18 mouse cellular contexts compared by ENCODE assay signal in the genomic region with DNA sequence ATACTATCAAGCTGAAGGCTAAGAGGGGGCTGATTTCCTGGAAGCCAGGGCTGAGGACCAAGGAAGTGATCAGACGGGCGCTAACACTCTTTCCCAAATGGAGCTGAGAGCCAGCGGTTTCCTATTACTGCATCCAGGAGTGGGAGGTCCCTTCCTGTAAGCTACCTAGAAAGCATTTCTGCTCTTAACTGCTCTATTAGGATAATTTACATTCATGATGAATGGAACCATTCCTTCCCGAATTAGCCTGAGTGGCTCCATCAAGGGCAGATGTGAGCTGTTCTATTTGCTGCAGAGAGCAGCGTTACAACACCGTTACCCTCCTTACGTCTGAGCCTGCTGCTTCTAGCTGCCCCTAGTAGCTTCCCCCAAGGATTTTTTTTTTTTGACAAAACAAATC. TPM values are rescaled to one million over a fixed set of nuclear protein-coding genes. Genes with fewer than 3 reads are reported as not detected.
"Had no signal": no experiment of that assay in that cellular context is flagged by ENCODE, and none has a peak within 500 bp of the region (broad histone marks: within the 10 kb centered on the region; RNA-seq: fewer than 3 reads in every experiment).

No protein-coding gene starts in this region.

- H3K9me3 ChIP-seq: lung, embryonic 15.5 days; megakaryocyte, embryonic 14.5 days; midbrain, embryonic 13.5 days; midbrain, embryonic 15.5 days; neural tube, embryonic 12.5 days had no signal

- H3K36me3 ChIP-seq: lung, embryonic 15.5 days; midbrain, embryonic 13.5 days; midbrain, embryonic 15.5 days; neural tube, embryonic 12.5 days had no signal

- H3K27ac ChIP-seq: lung, embryonic 15.5 days; macrophage; midbrain, embryonic 13.5 days; midbrain, embryonic 15.5 days; neural tube, embryonic 12.5 days had no signal

- H3K27me3 ChIP-seq: midbrain, embryonic 15.5 days; neural tube, embryonic 12.5 days had no signal

- H3K4me1 ChIP-seq: lung, embryonic 15.5 days had no signal

- H3K4me2 ChIP-seq: lung, embryonic 15.5 days; midbrain, embryonic 11.5 days; midbrain, embryonic 13.5 days; midbrain, embryonic 15.5 days; neural tube, embryonic 12.5 days had no signal

- DNase-seq: lung, adult 2 months; lung, postnatal 14 days; lung, postnatal 36 days; right cerebral cortex, postnatal 14 days; thymus, adult 18-20 months; thymus, postnatal 14 days; thymus, postnatal 36 days had no signal

- H3K4me3 ChIP-seq: lung, embryonic 15.5 days; megakaryocyte, embryonic 14.5 days; midbrain, embryonic 13.5 days; midbrain, embryonic 15.5 days; neural tube, embryonic 12.5 days had no signal

- ATAC-seq: lung, postnatal 0 days; midbrain, embryonic 13.5 days; midbrain, embryonic 15.5 days had no signal

- H3K9ac ChIP-seq: lung, embryonic 15.5 days; midbrain, embryonic 13.5 days; midbrain, embryonic 15.5 days; neural tube, embryonic 12.5 days had no signal

RNA-seq across cellular contexts. Expression of gene March4, which starts 37.3 kb away (rescaled TPM):
- total RNA-seq: monocyte, adult 5-6 weeks; neutrophil, adult 5-6 weeks had no signal
- polyA plus RNA-seq: macrophage; thymus, postnatal 0 days had no signal
